Mouse (Mus musculus) heart, adult 11 months (tissue): ENCODE measurements around the gene Zdbf2.
A peak's percentile ranks its signal among the peaks of the same experiment; 100 is the strongest.

Experiments
- DNase-seq: peaks from one replicate; pipeline ENCODE4 v3.0.0; 2022

Gene Zdbf2

GRCm38 (mm10) chr1:63265461-63265860, 7.6 kb upstream of the Zdbf2 start:
- no peak for DNase-seq

- DNase-seq = no peak
These were observed 6.9 kb upstream of the Zdbf2 start for GRCm38 (mm10) chr1:63266121-63266520.

GRCm38 (mm10) chr1:63266716-63267115, 6.3 kb upstream of the Zdbf2 start:
- DNase-seq = no peak

- no peak for DNase-seq
These were observed 865 bp upstream of the Zdbf2 start for GRCm38 (mm10) chr1:63272125-63272675.

GRCm38 (mm10) chr1:63273339-63273951, 380 bp downstream of the Zdbf2 start:
- DNase-seq = peak; percentile 68

GRCm38 (mm10) chr1:63274046-63274730, 1.1 kb downstream of the Zdbf2 start:
- DNase-seq = peak; percentile 48

- no peak for DNase-seq
These were observed 5.0 kb downstream of the Zdbf2 start for GRCm38 (mm10) chr1:63278106-63278505.

GRCm38 (mm10) chr1:63293965-63294364, 20.9 kb downstream of the Zdbf2 start:
- no peak for DNase-seq

GRCm38 (mm10) chr1:63309661-63310060, 36.6 kb downstream of the Zdbf2 start:
- DNase-seq = no peak

- peak; percentile 89 for DNase-seq
These were observed 50.6 kb downstream of the Zdbf2 start for GRCm38 (mm10) chr1:63323565-63324132.
